Mouse (Mus musculus) neural tube, embryonic 15.5 days (tissue): Measurements from ENCODE around the gene Sik3. TPM values are rescaled to one million over a fixed set of nuclear protein-coding genes. Genes with fewer than 3 reads are reported as not detected.

Experiments used
- ATAC-seq: fragments of 200-750 bp; cut with Nextera tagmentation; 2 replicates; pipeline ENCODE4 v1.8.0; 2017; ENCODE audit warnings: mild to moderate bottlenecking, moderate TSS enrichment, moderate library complexity; ENCODE audit not compliant: low FRiP score
- H3K27ac ChIP-seq: fragments of 300-500 bp; sonication (generic); replicated peaks from 2 replicates; pipeline ENCODE4 v1.5.1; 2015; ENCODE audit warnings: mild to moderate bottlenecking, inconsistent platforms
- H3K27me3 ChIP-seq: fragments of 300-500 bp; sonication (generic); replicated peaks from 2 replicates; pipeline ENCODE4 v1.6.1; 2015; ENCODE audit warnings: inconsistent platforms
- H3K36me3 ChIP-seq: fragments of 300-500 bp; sonication (generic); 2 replicates; pipeline ENCODE4 v1.6.1; 2015; ENCODE audit warnings: inconsistent platforms
- H3K4me1 ChIP-seq: fragments of 300-500 bp; sonication (generic); 2 replicates; pipeline ENCODE4 v1.6.1; 2015; ENCODE audit warnings: inconsistent platforms
- H3K4me2 ChIP-seq: fragments of 300-500 bp; sonication (generic); 2 replicates; pipeline ENCODE4 v1.6.1; 2015; ENCODE audit warnings: inconsistent platforms, mild to moderate bottlenecking, moderate library complexity
- H3K4me3 ChIP-seq: fragments of 300-500 bp; sonication (generic); replicated peaks from 2 replicates; pipeline ENCODE4 v1.5.1; 2015; ENCODE audit warnings: mild to moderate bottlenecking, inconsistent platforms
- H3K9ac ChIP-seq: fragments of 300-500 bp; sonication (generic); replicated peaks from 2 replicates; pipeline ENCODE4 v1.6.1; 2015; ENCODE audit warnings: mild to moderate bottlenecking, inconsistent platforms
- H3K9me3 ChIP-seq: fragments of 300-500 bp; sonication (generic); replicated peaks from 2 replicates; pipeline ENCODE4 v1.6.1; 2016; ENCODE audit warnings: inconsistent platforms
- WGBS: fragments of 180-500 bp; shearing (Covaris S2); methylation state at CpG from one replicate; pipeline ENCODE4 v1.1.7; 2015; ENCODE audit warnings: mixed read lengths; 5-methylcytosine and 5-hydroxymethylcytosine counted together
- polyA plus RNA-seq: library from polyadenylated mRNA; unstranded; fragments of >200 nt; fragmentation: Nextera tagmentation; extraction: Ambion mirVana; gene quantifications from 2 replicates; pipeline ENCODE4 v1.2.1, GENCODE M21; 2015

The Sik3 gene
- polyA plus RNA-seq, 1 experiment from 2014 or later = 9.9 TPM

DNA sequence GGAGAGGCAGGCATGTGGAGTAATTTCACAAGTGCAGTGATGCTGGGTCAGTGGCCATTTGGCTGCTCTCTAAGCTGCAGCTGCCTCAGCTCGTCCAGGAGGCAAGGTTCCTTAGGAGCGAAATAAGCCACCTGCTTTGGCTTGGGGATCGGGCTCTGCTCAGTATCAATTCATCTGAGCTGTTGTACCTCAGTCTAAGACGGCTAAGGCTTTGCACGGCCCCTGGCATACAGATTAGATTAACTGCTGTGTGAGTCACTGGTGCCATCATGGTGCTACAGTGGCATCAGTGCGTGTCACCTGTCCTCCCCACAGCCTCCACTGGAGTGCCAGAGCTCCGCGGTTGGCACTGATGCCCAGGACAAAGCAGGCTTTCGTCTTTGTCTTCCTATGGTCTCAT, 166.0 kb downstream of the Sik3 start:
- 91% methylated on average over 9 of the region's 9 CpGs for WGBS
- no peak for ATAC-seq
- no peaks in the 10 kb centered on the region for H3K27me3 ChIP-seq
- H3K9ac ChIP-seq = no peak overlapping the region
- peaks cover 8% of the 10 kb centered on the region; the same call in 1 of the 2 replicates for H3K4me1 ChIP-seq
- H3K9me3 ChIP-seq = no peaks in the 10 kb centered on the region
- no peak overlapping the region for H3K27ac ChIP-seq
- H3K4me2 ChIP-seq = no peak overlapping the region
- H3K4me3 ChIP-seq = no peak overlapping the region
- 0 out of 2 replicates have a peak, but pooled peaks cover 9% of the 10 kb centered on the region for H3K36me3 ChIP-seq

DNA sequence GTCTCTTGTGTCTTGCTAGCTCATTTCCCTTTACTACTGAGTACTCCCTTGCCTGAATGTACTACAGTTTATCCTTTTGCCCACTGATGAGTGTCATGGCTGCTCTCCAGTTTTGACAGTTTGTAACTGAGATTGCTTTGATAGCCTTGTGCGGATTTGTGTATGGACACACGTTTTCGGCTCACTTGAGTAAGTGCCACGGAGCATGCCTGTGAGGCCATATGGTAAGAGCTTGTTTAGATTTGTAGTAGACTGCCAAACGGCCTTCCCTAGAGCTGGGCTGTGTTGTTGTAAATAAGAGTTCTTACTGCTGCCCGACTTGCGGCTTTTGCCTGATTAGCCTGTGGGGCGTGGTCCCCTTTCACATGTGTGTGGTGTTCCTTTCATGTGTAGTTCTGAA, 168.7 kb downstream of the Sik3 start:
- Histone ChIP-seq H3K27me3 (no peaks in the 10 kb centered on the region), H3K9ac (no peak overlapping the region), H3K36me3 (0 out of 2 replicates have a peak, but pooled peaks cover 9% of the 10 kb centered on the region), H3K4me3 (no peak overlapping the region), H3K4me2 (no peak overlapping the region), H3K27ac (no peak overlapping the region), H3K9me3 (no peaks in the 10 kb centered on the region), H3K4me1 (peaks cover 5% of the 10 kb centered on the region; the same call in 1 of the 2 replicates)
- ATAC-seq = no peak
- 72% methylated on average over 8 of the region's 8 CpGs for WGBS

DNA sequence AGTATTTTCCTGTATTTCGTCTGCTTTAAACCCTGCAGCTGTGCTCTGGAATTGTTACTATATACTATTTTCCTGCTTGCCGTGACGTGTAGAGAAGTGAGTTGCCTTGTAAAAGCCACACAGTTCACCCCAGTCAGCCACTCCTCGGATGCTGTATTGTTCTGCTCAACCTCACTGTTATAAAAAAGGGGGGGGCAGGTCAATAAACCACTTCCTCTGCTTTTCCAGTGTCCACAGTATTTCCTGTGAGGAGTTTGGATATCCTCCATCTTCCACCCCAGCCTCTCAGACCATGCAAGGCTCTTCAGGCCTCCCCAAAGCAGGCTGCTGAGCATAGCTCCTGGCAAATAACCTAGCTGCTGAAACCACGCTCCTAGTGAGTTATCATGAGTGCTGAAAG, 171.9 kb downstream of the Sik3 start:
- Histone ChIP-seq H3K4me2 (no peak overlapping the region), H3K9ac (no peak overlapping the region), H3K9me3 (no peaks in the 10 kb centered on the region), H3K4me3 (no peak overlapping the region), H3K36me3 (no peaks in the 10 kb centered on the region), H3K4me1 (peaks cover 5% of the 10 kb centered on the region; the same call in 1 of the 2 replicates), H3K27me3 (no peaks in the 10 kb centered on the region), H3K27ac (no peak overlapping the region)
- WGBS = 54% methylated on average over 5 of the region's 5 CpGs
- no peak for ATAC-seq

DNA sequence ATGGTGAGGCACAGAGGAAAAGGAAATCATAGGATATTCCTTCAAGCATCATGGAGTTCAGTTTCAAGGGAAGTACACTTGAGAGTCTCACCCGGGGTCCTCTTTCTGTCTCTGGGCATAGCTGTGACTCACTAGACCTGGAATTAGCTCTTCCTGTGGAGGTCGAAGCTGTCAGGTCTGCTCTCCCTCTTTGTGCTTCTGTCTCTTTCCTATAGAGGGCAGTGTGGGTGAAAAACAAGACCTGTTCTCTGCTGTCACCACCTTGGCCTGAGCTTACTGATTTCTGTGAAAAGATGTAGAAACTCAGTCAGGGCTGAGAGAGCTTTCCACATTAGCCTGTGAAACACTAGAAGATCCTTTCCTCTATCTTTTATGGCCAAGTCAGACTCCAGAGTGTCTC, 172.6 kb downstream of the Sik3 start:
- H3K4me3 ChIP-seq = no peak overlapping the region
- no peak overlapping the region for H3K4me2 ChIP-seq
- no peaks in the 10 kb centered on the region for H3K9me3 ChIP-seq
- H3K36me3 ChIP-seq = no peaks in the 10 kb centered on the region
- H3K9ac ChIP-seq = no peak overlapping the region
- H3K4me1 ChIP-seq = peaks cover 5% of the 10 kb centered on the region; the same call in 1 of the 2 replicates
- 50% methylated on average over 2 of the region's 2 CpGs for WGBS
- ATAC-seq = no peak
- no peaks in the 10 kb centered on the region for H3K27me3 ChIP-seq
- H3K27ac ChIP-seq = no peak overlapping the region

DNA sequence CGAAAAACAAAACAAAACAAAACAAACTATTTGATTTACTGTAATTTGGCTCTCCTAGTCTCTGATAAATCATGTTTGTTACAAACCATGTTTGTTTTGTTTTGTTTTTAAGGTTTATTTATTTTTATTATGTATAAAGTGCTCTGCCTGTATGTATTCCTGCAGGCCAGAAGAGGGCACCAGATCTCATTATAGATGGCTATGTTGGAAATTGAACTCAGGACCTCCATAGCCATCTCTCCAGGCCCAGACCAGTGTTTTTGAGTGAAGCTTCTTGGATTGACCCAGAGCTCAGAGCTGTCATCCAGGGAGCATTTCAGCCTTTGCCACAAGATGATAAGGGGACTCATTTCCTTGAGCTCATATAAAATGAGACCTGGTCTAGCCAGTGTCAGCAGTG, 173.8 kb downstream of the Sik3 start:
- ATAC-seq = no peak
- H3K4me1 ChIP-seq = no peaks in the 10 kb centered on the region
- no peak overlapping the region for H3K4me3 ChIP-seq
- H3K9me3 ChIP-seq = no peaks in the 10 kb centered on the region
- H3K4me2 ChIP-seq = no peak overlapping the region
- H3K27ac ChIP-seq = no peak overlapping the region
- no peaks in the 10 kb centered on the region for H3K36me3 ChIP-seq
- H3K9ac ChIP-seq = no peak overlapping the region
- no peaks in the 10 kb centered on the region for H3K27me3 ChIP-seq
- 92% methylated on average over 1 of the region's 1 CpGs for WGBS

DNA sequence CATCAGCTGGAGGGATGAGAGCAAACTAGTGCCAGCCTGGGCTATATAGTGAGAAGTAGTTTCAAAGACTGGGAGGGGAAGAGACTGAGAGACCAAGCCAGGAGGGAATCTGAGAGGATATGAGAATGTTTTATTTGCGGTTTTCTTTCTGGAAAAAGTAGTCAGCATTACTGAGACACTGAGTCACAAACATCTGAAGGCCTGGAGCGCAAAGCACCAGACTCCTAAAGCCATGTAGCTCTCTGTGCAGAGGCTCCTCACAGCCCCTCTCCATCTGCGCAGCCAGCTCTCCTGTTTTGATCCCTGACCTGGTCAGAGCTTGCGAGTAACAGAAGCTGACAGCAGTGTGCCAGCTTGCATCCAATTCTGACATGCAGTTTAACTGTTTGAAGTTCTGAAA, 175.8 kb downstream of the Sik3 start:
- WGBS = 91% methylated on average over 4 of the region's 4 CpGs
- no peak overlapping the region for H3K9ac ChIP-seq
- no peaks in the 10 kb centered on the region for H3K9me3 ChIP-seq
- H3K36me3 ChIP-seq = no peaks in the 10 kb centered on the region
- no peak for ATAC-seq
- no peak overlapping the region for H3K27ac ChIP-seq
- H3K27me3 ChIP-seq = no peaks in the 10 kb centered on the region
- no peaks in the 10 kb centered on the region for H3K4me1 ChIP-seq
- no peak overlapping the region for H3K4me2 ChIP-seq
- no peak overlapping the region for H3K4me3 ChIP-seq

DNA sequence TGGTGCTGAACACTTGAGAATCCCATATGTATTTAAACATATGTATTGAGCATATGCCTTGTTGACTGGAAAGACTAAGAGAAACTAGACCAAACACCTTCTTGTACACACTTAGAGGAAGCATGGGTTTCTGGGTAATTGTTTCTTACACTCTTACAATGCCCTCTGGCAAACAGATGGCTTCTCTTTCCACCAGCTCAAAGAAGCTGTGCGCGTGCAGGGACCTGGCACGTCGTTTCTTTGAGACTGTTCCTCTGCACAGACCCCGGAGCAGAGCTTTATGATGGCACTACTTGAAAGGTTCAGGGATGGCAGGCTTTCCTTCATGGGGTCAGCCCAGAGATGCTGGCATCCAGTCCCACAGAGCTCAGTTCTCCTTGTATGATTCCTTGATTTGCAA, 176.3 kb downstream of the Sik3 start:
- H3K4me3 ChIP-seq = no peak overlapping the region
- H3K4me1 ChIP-seq = no peaks in the 10 kb centered on the region
- no peak overlapping the region for H3K4me2 ChIP-seq
- no peaks in the 10 kb centered on the region for H3K27me3 ChIP-seq
- H3K27ac ChIP-seq = no peak overlapping the region
- ATAC-seq = no peak
- H3K9ac ChIP-seq = no peak overlapping the region
- H3K36me3 ChIP-seq = no peaks in the 10 kb centered on the region
- 55% methylated on average over 5 of the region's 5 CpGs for WGBS
- H3K9me3 ChIP-seq = no peaks in the 10 kb centered on the region

DNA sequence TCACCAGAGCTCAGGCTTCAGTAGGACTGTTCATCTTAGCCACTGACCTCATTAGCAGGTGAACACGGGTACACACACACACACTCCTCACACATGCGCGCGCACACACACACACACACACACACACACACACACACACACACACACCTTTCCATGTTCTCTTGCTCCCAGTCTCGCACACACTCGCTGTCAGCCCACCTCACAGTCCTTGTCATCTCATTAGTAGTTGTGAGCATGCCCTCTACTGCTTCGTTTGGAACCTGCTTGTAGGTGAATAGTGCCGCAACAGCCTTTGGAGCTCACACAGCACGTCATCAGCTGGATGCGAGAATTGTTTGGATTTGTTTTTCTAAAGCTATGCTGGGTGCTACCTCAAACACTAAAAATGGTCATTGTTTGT, 176.8 kb downstream of the Sik3 start:
- Histone ChIP-seq H3K4me1 (no peaks in the 10 kb centered on the region), H3K9ac (no peak overlapping the region), H3K27ac (no peak overlapping the region), H3K4me3 (no peak overlapping the region), H3K4me2 (no peak overlapping the region), H3K27me3 (no peaks in the 10 kb centered on the region), H3K9me3 (no peaks in the 10 kb centered on the region), H3K36me3 (no peaks in the 10 kb centered on the region; the same call in 1 of the 2 replicates)
- 83% methylated on average over 10 of the region's 10 CpGs for WGBS
- no peak for ATAC-seq

DNA sequence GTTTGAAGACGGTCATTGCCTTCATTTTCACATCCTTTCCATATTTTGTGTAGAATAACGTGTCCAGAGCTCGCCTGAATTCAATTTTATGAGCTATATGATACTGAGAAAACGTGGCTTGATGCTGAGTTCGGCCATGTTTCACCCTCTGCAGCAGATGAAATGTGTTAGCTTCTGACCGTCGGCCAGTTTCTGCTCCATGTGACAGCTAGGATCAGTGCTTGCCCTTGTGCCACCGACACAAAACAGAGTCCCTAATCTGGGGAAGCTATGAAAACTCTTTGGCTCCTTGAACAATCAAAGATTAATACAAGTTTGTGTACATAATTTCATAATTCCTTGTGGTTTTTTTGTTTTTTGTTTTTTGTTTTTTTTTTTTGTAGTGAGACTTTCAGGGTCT, 178.6 kb downstream of the Sik3 start:
- no peaks in the 10 kb centered on the region for H3K27me3 ChIP-seq
- no peak overlapping the region for H3K27ac ChIP-seq
- H3K9me3 ChIP-seq = no peaks in the 10 kb centered on the region
- no peak overlapping the region for H3K9ac ChIP-seq
- no peak overlapping the region for H3K4me3 ChIP-seq
- no peak for ATAC-seq
- H3K4me1 ChIP-seq = no peaks in the 10 kb centered on the region
- WGBS = 79% methylated on average over 8 of the region's 8 CpGs
- peaks cover 17% of the 10 kb centered on the region for H3K36me3 ChIP-seq
- no peak overlapping the region for H3K4me2 ChIP-seq

DNA sequence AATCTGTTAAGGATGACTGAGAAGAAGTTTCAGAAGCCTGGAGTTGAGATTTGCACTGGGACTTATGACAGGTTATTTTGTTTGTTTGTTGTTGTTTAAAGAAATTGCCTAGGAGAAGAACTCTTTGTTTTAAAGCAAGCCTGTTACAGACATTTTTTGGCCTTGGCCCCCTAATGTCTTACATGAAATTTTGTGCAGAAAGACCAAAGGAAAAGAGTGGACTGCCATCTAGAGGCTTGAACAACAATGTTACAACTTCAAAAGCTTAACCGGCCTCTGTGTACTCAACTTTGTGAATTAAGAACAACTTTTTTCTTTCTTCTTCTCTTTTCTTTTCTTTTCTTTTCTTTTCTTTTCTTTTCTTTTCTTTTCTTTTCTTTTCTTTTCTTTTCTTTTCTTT, 179.0 kb downstream of the Sik3 start:
- Histone ChIP-seq H3K4me3 (no peak overlapping the region), H3K9me3 (no peaks in the 10 kb centered on the region), H3K4me1 (no peaks in the 10 kb centered on the region), H3K9ac (no peak overlapping the region), H3K36me3 (peaks cover 19% of the 10 kb centered on the region), H3K27me3 (no peaks in the 10 kb centered on the region), H3K4me2 (no peak overlapping the region), H3K27ac (no peak overlapping the region)
- WGBS = 35% methylated on average over 1 of the region's 1 CpGs
- no peak for ATAC-seq

DNA sequence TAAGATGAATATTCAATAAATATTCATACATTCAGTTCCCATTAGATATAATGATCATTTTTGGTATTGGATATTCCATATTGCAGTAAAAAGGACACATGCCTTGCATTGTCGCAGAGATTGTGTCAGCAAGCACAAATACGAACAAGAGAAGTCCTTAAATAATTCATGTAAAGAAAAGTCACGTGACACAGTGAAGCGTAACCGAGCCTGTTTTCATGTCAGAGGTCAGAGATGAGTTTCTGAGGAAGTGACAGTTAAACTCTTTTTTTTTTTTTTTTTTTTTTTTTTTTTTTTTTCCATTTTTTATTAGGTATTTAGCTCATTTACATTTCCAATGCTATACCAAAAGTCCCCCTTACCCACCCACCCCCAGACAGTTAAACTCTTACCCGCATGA, 180.0 kb downstream of the Sik3 start:
- WGBS = 86% methylated on average over 6 of the region's 6 CpGs
- Histone ChIP-seq H3K4me3 (no peak overlapping the region), H3K27ac (no peak overlapping the region), H3K27me3 (no peaks in the 10 kb centered on the region), H3K9me3 (no peaks in the 10 kb centered on the region), H3K4me1 (no peaks in the 10 kb centered on the region), H3K9ac (no peak overlapping the region), H3K36me3 (peaks cover 25% of the 10 kb centered on the region), H3K4me2 (no peak overlapping the region)
- no peak for ATAC-seq

DNA sequence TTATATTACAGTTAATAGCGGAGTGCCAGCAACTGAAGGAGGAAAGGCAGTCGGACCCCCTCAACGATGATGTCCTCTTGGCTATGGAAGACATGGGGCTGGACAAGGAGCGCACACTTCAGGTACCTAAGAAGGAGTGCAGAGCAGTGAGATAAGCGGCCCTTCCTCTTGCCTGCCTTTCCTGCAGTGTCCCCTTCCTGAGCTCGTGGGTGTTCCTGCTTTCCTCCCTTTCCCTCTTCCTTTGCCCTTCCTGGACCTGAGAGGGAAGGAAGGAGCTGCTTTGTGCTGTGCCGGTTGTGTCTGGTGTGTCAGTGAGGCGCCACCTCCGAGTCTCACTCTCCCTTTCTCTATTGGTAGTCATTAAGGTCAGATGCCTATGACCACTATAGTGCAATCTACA, 182.2 kb downstream of the Sik3 start:
- H3K36me3 ChIP-seq = peaks cover 44% of the 10 kb centered on the region
- no peak for ATAC-seq
- no peak overlapping the region for H3K4me2 ChIP-seq
- WGBS = 81% methylated on average over 9 of the region's 9 CpGs
- no peak overlapping the region for H3K9ac ChIP-seq
- H3K4me1 ChIP-seq = no peaks in the 10 kb centered on the region
- no peak overlapping the region for H3K27ac ChIP-seq
- no peaks in the 10 kb centered on the region for H3K27me3 ChIP-seq
- no peak overlapping the region for H3K4me3 ChIP-seq
- H3K9me3 ChIP-seq = no peaks in the 10 kb centered on the region

DNA sequence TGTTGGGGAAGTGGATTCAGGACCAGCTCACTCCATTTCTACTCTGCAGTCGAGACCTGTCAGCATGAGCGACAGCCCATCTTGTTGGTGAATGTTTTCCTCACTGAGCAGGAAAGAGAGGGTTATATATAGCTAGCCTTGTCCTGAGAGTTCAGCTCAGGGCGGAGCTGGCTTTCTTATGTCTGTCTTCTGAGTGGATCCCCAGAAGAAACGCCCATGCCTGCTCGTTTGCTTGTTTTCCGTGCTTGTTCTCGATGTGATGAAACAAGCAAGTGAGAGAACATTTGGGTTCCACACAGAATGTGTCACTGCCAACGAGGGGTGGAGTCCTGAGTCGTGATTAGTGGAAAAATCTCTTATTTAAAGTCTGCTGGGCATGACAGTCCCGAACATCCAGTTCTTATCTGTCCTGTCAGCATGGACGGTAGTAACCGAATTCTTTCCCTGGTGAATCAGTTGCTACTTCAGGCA, 184.1 kb downstream of the Sik3 start:
- H3K4me2 ChIP-seq = no peak overlapping the region
- no peaks in the 10 kb centered on the region for H3K9me3 ChIP-seq
- H3K4me3 ChIP-seq = no peak overlapping the region
- no peak overlapping the region for H3K27ac ChIP-seq
- H3K27me3 ChIP-seq = no peaks in the 10 kb centered on the region
- no peak for ATAC-seq
- WGBS = 87% methylated on average over 12 of the region's 12 CpGs
- H3K4me1 ChIP-seq = no peaks in the 10 kb centered on the region
- no peak overlapping the region for H3K9ac ChIP-seq
- peaks cover 53% of the 10 kb centered on the region for H3K36me3 ChIP-seq
